Mouse (Mus musculus) frontal cortex, adult (tissue): Measurements from ENCODE around the gene Cinp.
A peak's percentile ranks its signal among the peaks of the same experiment; 100 is the strongest.

Source experiments
- ATAC-seq: cut with Nextera tagmentation; 2 replicates; pipeline ENCODE4 v1.9.2; 2017; ENCODE audit warnings: mild to moderate bottlenecking, moderate library complexity, mixed read lengths; ENCODE audit not compliant: low TSS enrichment

Gene Cinp

DNA sequence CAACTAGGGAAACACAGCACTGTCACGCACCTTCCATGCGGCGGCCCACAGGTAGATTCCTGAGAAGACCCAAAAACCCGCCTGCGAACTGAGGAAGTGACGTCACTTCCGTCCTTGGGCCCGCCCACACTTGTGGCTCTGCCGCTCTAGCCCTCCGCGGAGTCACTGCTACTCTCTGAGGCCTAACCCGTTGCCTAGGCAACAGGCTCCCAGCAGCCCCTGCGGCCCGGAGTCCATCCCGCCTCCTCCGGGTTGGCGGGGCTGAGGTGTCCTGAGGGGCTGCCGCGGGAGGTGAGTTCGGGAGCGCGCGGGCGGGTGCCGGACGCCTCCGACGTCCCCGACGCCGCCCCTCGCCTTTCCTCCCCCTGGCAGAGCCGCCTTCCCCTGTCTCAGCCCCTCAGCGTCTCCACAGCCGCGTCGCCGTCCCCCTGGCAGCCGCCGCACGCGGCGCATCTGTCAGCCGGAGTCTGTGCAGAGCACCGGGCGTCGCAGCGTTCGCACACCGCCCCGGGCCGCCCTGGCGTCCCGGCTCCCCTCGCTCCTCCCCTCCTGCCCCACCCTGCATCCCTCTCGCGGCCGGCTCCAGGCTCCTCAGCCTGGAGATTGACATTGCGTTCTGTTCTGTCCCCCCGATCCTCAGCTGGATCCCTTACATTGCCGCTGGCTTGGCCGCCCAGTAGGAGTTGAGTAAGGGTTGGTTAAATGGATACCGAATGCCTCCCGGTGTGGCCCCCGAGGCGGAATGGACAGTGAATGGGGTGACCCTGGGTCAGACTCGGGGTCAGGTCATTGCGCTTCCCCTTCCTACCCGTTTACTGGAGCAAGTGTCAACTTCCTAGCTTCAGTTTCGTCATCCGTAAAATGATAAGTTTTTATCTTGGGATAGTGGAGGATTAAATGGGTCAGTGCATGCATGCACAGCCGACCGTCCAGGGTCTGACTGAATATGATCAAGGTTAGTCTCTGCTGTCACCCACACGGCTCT lies at the start of gene Cinp, which contains the start of gene Tecpr2:
Cinp (minus strand) TSS at position 110 of the 985 bp plus-strand sequence.
Tecpr2 (plus strand) TSS at position 229 of the 985 bp plus-strand sequence.
- peak; percentile 95 for ATAC-seq

DNA sequence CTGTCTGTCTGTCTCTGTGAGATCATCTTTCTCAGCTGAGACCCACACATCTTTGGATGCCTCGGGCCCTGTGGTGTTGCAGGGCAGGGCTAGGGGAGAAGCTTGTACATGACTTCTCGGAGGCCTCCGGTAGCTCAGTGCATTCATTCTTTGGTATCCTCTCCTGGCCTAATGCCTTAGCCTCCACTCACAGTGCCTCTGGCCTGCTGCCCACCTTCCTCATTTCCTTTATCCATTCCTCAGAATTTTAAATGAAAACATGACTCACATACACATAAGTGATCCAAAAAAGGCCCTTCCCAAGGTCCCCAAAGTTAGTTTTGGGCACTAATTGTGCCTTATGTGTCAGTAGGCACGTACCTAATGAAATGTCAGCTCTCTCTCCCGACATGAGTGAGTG lies 48.6 kb upstream of the Cinp start:
- ATAC-seq, result no peak

DNA sequence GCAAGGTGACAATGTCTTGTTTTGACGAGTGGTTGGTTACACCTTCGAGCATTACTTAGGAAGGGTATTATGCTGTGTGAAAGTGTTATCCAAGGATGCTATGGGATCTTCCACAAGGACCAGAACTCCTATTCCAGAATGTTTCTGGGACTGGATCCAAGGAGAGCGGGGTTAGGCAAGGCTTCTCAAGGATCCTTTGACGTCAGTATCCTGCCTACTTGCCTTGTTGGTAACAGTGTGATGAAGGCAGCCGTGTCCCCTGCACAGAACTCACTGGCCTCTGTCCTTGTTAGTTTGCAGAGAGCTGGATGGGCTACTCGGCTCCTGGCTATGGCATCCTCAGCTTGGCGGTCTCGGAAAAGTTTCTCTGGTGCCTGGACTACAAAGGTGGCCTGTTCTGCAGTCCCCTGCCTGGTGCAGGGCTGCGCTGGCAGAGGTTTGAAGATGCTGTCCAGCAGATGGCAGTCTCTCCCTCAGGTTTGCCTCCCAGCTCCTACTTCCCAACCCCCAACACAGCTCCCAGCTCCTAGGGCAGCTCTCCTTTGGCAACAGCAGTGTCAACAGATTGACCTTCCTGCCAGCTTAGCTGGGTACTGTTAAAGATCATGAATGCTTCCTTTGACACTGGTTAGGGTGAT lies 47.2 kb upstream of the Cinp start:
- ATAC-seq, result peak; percentile 69

DNA sequence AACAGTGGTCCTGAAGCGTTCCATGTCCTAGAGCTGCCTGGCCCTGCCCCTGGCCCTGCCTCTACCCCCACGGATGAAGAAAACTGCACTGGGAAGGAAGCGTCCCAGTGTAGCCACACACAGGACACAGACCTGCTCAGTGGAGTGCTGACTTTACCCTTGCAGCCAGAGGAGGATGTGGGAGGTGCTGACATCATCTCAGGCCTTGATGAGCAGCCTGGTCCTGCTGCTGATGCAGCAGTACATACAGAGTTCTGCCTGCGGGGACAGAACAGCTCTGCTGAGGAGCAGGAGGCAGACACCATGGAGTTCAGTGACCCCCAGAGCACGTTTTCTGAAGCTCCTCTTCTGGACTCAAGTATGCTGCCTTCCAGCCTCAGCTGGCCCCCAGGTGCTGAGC lies 43.9 kb upstream of the Cinp start:
- peak; percentile 79 for ATAC-seq

DNA sequence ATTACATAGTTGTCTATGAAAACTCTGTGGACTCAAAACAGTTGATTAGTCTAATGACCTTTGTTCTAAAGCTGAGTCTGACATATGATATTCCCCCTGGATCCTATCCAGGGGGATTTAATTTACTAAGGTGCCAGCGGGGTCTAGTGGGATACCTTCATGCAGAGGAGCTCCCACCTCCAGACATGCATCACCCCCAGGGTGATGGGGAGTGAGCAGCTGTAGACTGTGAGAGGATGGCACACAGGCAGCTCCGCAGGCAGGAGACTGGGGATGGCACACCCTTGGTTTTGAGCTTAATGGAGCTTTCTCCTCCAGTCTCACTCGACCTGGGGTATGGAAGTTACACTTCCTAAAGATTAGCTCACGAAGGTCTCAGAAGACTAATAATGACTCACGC lies 32.6 kb upstream of the Cinp start:
- ATAC-seq, result no peak

DNA sequence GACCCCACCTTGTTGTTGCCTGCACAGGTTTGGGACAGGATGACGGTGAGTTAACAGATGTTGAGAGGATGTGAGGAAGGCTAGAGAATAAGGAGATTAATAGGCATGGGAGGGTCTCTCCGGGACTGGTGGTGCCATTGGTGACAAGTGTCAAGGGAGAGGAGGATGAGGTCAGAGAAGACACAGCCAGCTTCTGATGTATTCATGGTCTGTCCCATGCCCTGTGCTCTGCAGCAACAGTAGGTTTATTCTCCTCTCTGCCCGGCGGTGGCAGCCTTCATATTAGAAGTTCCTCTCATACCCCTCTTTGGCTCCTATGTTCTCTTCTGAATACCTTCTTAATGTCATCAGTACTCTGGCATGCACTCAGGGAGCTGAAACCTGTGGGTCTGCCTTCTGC lies 31.3 kb upstream of the Cinp start:
- no peak for ATAC-seq

DNA sequence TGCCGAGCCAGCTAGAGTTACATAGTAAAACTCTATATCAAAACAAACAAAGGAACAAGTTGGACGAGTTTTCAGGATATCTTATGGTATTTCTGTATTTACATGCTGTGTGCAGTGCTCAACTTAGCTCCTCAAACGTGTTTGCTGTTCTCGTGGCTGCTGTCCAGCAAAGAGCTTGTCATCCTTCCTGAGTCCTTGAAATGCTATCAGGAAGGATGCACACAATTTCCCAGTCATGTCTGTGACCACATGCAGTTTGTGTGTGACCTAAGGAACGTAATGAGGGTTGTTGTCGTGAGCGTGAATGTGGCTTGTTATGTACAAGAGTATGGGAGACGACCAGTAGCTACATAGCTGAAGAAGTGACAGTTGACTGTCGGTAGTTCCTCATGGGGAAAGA lies 26.8 kb upstream of the Cinp start:
- peak; percentile 47; the same call in 1 of the 2 replicates for ATAC-seq

DNA sequence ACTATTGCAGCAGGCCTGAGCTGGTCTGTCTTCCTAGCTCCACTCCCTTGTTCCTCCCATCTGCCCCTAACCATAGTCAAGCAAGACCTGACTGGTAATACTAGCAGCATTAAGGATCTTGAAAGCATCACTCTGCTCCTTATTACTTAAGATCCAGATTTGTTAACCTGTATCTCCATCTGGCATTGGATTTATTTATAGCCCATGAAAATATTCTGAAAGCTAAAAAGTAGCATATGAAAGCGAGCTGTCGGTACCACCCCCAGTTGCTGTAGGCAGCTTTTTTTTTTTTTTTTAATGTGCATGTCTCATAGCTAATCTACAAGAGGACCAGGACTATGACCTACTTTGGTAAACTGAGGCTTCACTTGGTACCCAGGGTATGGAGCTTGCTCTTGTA lies 21.0 kb upstream of the Cinp start:
- ATAC-seq, result peak; percentile 82

DNA sequence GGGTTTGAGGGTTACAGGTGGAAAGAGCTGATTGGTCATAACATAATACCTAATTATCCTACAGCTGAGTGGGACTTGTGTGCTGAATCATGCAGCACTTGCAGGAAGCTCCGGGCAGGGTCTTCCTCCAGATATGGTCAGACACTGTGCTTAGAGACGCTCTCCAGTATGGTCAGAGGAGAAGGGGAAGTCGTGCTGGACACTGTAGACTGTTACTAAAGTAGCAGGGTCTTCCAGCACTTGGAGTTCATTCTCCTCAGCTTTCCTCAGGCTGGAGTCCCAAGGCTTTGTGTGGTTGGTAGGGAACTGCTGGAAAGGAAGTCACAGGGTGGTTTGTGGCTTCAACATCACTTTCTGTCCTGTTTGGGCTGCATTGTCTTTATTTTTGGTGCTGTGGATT lies 18.9 kb upstream of the Cinp start:
- no peak; the same call in 1 of the 2 replicates for ATAC-seq

DNA sequence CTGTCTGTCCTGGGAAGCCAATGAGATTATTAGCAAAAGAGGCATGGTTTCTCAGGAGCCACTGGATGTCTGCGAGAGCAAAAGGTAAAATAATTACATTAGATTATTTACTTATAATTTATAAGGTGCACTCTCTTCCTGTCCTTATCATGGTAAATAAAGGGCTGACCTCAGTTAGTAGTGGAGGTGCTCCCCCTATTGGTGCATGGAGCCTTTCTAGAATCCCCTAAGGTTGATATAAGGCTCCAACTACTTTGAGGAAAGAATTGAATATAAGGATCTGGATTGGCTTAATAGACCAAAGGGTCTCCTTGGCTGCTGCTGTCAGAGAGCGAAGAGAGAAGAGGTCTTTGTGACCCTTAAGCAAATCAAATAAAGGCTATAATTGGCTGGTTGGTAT lies 14.6 kb upstream of the Cinp start:
- ATAC-seq, result no peak

DNA sequence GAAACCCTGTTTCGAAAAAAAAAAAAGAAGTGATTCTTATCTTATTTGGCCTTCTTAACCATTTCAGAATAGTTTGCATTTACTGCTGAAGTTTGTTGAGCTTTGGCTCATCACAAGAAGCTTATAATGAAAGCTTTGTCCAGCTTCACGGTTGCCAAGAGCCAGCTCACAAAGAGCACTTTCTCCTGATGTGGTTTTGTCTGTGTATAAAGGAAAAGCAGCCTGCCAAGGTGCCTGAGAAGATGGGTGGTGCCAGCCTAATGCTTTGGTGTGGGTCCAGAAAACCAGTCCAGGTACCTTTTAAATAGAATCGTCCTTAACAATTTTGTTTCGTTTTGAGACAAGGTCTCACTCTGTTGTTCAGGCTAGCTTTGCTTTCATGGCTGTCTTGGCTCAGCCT lies 13.2 kb upstream of the Cinp start:
- ATAC-seq, result 0 out of 2 replicates have a peak, but pooled peaks have one; percentile 16

DNA sequence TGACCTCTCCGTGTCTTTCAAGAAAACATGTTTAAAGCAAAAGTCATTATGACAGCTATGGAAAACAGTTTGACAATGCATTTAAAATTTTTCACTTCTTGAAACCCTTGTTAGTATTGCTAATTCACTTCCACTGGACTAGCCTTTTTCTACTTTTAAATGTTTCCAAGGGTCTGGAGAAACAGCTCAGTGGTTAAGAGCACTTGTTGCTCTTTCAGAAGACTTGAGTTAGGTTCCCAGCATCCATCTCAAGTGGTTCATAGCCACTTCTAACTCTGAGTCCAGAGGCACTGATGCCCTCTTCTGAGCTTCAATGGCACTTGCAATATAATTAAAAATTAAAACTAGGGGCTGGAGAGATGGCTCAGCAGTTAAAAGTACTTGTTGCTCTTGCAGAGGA lies 2.9 kb upstream of the Cinp start:
- no peak for ATAC-seq

DNA sequence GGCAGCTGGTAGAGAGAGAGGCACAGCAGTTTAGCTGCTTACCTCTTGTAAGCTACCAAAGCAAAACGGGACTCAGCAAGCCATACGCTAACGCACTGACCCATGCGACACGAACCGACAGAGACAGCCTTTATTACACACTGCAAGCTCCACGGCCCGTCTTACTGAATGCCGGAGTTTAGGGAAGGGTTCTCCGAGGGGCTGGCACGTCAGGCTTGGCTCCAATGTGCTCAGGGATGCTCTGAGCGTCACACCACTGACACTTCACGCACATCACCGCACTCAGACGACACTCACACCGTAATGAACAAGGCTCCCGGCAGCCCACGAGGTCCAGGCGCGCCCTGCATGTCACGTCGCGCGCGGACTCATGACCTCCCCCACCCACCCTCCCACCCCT lies 339 bp downstream of the Cinp start:
- peak; percentile 36 for ATAC-seq

DNA sequence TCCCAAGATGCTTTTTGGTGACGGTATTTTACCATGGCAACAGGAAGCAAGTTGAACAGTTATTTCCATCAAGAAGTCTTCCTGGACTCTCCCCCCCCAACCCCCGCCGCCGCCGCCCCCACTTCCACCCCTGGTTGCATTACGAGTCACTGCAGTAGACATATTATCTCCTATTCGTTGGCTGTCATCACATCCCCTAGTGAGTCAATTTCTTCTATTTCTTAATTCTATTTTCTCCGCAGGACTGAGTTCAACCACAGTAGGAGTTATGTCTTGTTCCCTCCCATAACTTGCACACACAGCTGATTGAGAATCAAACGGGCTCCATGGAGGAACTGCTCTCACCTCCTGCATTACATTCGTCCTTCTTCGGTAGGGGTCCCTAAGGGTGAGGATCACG lies 839 bp downstream of the Cinp start:
- no peak for ATAC-seq

DNA sequence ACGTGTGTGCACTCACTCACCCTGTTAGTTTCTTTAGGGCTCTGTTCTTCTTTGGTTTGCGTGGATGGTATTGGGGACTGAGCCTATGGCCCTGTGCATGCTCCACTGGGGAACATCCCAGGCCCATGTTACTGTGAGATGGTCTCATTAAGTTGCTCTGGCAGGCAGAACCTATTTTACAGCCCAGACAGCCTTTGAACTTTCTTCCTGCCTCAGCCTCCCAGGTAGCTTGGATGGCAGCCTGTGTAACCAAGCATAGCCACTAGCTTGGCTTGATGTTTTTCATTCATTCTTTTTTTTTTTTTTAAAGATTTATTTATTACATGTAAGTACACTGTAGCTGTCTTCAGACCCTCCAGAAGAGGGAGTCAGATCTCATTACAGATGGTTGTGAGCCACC lies 3.7 kb downstream of the Cinp start:
- ATAC-seq, result no peak

DNA sequence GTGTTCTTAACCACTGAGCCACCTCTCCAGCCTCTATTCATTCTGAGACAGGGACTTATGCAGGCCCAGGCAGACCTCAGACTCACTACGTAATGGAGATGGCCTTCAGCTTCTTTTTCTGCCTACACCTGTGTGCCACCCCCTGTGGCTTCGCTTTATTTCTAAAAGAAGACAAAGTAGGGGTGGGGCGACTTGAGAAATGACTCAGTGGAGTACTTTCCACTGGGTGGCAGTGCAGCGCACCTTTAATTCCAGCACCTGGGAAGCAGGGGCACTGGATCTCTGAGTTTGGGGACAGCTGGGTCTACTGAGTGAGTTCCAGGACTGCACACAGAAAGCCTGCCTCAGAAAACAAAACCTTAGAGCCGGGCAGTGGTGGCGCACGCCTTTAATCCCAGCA lies 6.7 kb downstream of the Cinp start:
- peak; percentile 53; the same call in 1 of the 2 replicates for ATAC-seq

DNA sequence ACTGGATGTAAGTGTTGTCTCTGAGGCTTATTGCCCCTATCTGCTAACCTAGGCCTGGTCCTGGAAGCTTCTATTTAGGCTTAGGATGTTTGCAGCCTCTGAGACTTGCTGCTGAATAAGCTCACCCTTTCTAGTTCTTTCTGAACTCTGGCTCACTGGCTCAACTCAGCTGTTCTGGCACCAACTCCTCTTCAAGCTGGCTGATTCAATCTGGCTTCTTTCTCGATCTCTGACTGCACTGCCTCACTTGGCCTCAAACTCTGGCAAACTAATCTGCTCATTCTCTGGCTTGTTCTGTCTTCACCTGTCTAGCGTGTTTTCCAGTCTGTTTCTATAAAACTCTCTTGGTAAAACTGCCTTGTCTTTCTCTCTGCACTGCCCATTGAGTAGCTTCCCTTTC lies 13.6 kb downstream of the Cinp start:
- no peak for ATAC-seq

DNA sequence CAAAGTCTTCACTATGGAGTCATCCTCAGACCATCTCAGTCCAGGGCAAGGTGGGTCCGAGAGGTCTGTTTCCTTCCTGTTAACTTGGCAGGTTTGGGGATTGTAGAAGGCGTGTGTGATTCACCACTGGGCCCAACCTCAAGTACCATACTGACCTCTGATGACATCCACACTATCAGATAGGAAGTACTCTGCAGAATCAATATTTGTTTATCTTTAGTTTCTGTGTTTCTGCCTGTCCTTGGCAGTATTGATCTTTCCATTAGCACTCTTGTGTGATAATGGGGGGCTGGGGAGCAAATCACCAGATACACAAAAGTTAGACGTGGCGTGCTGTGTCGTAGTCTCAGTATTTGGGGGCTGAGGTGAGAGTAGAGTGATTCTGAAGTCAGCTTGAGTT lies 17.7 kb downstream of the Cinp start:
- ATAC-seq, result no peak

DNA sequence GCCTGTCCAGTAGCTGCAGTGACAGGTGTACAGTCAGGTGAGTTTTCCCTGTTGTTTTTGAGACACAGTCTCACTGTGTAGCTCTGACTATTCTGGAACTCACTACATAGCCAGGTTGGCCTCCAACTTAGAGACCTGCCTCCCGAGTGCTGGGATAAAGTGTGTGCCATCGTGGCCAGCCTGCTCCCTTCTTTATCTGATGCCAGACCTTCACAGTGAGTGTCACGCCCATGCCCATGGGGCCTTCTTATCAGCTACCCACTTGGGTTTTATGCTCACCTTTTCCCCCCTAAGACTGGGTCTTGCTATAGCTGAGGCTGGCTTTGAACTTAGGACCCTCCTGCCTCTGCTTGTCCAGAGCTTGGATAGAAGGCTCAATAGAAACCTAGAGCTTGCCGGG lies 18.8 kb downstream of the Cinp start:
- ATAC-seq, result no peak

DNA sequence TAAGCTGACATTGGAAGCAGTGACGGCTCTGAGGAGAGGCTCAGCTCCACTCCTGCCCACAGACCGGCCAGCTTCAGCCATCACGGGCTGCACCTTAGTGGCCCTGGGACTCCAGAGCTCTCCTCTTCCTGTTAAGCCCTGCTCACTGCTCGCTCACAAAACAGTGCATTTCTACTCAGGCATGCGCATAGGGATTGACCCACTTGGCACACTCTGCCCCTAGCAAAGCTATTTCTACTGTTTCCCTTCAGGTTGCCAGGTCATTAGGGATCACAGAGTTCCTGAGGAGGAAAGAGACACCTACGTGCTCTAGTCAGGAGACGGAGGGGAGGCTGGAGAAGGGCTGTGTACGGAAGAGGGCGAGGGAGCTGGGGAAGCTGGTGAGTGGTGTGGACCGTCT lies 23.0 kb downstream of the Cinp start:
- ATAC-seq, result peak; percentile 51

DNA sequence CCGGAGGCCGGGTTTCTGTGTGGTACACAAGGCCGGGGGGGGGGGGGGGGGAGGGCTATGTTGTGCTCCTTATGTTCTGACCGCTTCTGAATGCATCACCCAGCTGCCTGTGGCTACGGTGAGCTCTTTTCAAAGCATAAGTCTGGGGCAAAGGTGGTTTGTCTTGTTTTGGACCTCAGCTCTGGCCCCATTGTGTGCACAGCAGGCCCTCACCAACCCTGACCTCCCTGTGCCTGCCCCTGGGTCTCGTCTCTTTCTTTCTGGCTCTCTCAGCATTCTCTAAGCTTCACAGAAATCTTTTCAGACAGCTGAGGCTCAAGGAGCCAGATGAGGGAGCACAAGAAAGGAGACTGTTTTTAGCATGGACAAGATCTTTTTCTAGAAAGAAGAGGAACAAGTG lies 23.4 kb downstream of the Cinp start:
- ATAC-seq, result peak; percentile 14; the same call in 1 of the 2 replicates

DNA sequence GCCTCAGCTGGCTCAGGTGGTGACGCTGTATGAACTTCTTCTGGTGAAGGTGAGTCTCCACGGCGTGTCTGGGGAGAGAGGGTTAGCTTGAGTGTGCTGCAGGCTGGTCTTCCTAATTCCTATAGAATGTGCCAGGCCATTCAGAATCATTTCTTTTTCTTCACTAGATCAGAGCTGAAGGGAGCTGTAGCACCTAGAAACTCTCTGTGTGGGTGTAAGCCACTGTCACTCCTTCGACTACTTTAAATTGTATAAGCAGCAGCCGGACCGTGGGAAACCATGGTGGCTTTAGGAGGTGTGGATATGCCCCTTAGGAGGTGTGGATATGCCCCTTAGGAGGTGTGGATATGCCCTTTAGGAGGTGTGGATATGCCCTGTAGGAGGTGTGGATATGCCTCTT lies 24.9 kb downstream of the Cinp start:
- ATAC-seq, result peak; percentile 54

DNA sequence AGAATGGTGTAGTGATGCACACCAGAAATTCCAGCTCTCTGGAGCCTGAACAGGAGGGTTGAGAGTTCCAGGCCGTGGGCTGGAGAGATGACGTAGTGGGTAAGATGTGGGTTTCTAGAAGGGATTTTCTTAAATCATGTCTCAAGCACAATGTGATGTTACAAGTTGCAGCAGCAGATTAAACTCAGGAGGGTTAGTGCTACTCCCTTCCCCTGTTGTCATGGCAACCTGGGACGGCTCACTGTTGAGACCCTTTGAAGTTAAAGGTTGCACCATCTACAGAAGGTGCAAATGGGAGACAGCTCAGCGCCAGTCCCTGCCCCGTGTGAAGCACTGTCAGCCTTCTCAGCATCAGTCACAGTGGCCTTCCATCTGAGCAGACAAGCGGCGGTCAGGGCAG lies 27.7 kb downstream of the Cinp start:
- peak; percentile 8; the same call in 1 of the 2 replicates for ATAC-seq
